Mouse (Mus musculus) embryonic fibroblast, embryonic 13.5 days (primary cell): ENCODE data around the gene Nek5.

Experiments
- CTCF ChIP-seq: IDR thresholded peaks from 2 replicates; pipeline ENCODE4 v1.5.1; 2011; ENCODE audit warnings: mild to moderate bottlenecking, control low read depth, low read length, moderate library complexity, borderline replicate concordance; ENCODE audit not compliant: insufficient read depth
- POLR2A ChIP-seq: IDR thresholded peaks from 2 replicates; pipeline ENCODE4 v1.6.1; 2011; ENCODE audit warnings: low read depth, mild to moderate bottlenecking, control low read depth, low read length, moderate library complexity

GRCm38 (mm10) chr8:22145831-22146230, 21.0 kb upstream of the Nek5 start:
- TF ChIP-seq CTCF (no peak), POLR2A (no peak)
